Mouse (Mus musculus) midbrain, embryonic 12.5 days (tissue): ENCODE measurements around the gene Dlg4. TPM values are rescaled to one million over a fixed set of nuclear protein-coding genes. Genes with fewer than 3 reads are reported as not detected.
"Not testable (repeated sequence)": the region's sequence is repeated elsewhere in the genome, so short reads cannot be mapped to it uniquely, and the experiment has no call there.

Experiments
- ATAC-seq: fragments of 200-750 bp; cut with Nextera tagmentation; 2 replicates; pipeline ENCODE4 v1.8.0; 2017; ENCODE audit warnings: low read depth, moderate TSS enrichment, moderate library complexity; ENCODE audit not compliant: low FRiP score
- H3K27ac ChIP-seq: fragments of 300-500 bp; sonication (generic); replicated peaks from 2 replicates; pipeline ENCODE4 v1.5.1; 2016; ENCODE audit warnings: mild to moderate bottlenecking
- H3K27me3 ChIP-seq: fragments of 300-500 bp; sonication (generic); 2 replicates; pipeline ENCODE4 v1.6.1; 2016; ENCODE audit warnings: mild to moderate bottlenecking
- H3K36me3 ChIP-seq: fragments of 300-500 bp; sonication (generic); 2 replicates; pipeline ENCODE4 v1.6.1; 2016
- H3K4me1 ChIP-seq: fragments of 300-500 bp; sonication (generic); 2 replicates; pipeline ENCODE4 v1.6.1; 2016
- H3K4me2 ChIP-seq: fragments of 300-500 bp; sonication (generic); replicated peaks from 2 replicates; pipeline ENCODE4 v1.6.1; 2016; ENCODE audit warnings: mild to moderate bottlenecking, moderate library complexity
- H3K4me3 ChIP-seq: fragments of 300-500 bp; sonication (generic); 2 replicates; pipeline ENCODE4 v1.5.1; 2016; ENCODE audit warnings: mild to moderate bottlenecking
- H3K9ac ChIP-seq: fragments of 300-500 bp; sonication (generic); replicated peaks from 2 replicates; pipeline ENCODE4 v1.6.1; 2016; ENCODE audit warnings: mild to moderate bottlenecking, moderate library complexity
- H3K9me3 ChIP-seq: fragments of 300-500 bp; sonication (generic); 2 replicates; pipeline ENCODE4 v1.6.1; 2016; ENCODE audit warnings: mild to moderate bottlenecking
- WGBS: fragments of 180-500 bp; shearing (Covaris S2); methylation state at CpG from one replicate; pipeline ENCODE4 v1.1.7; 2016; 5-methylcytosine and 5-hydroxymethylcytosine counted together
- polyA plus RNA-seq: library from polyadenylated mRNA; unstranded; fragments of >200 nt; fragmentation: Nextera tagmentation; extraction: Ambion mirVana; gene quantifications from 2 replicates; pipeline ENCODE4 v1.2.1, GENCODE M21; 2016

Gene Dlg4
- polyA plus RNA-seq, 1 experiment from 2014 or later, result 23.9 TPM

GRCm38 (mm10) chr11:70063053-70063452, 46.3 kb downstream of the Dlg4 start:
- Histone ChIP-seq H3K4me1 (peaks cover 6% of the 10 kb centered on the region; the same call in 1 of the 2 replicates), H3K9me3 (peaks cover 4% of the 10 kb centered on the region; the same call in 1 of the 2 replicates), H3K27me3 (no peaks in the 10 kb centered on the region), H3K9ac (no peak overlapping the region), H3K36me3 (no peaks in the 10 kb centered on the region), H3K27ac (no peak overlapping the region), H3K4me3 (no peak overlapping the region), H3K4me2 (no peak overlapping the region)
- ATAC-seq, result no peak
- 73% methylated on average over 3 of the region's 3 CpGs for WGBS

- 81% methylated on average over 4 of the region's 4 CpGs for WGBS
- no peak overlapping the region for H3K4me2 ChIP-seq
- peaks cover 8% of the 10 kb centered on the region for H3K4me1 ChIP-seq
- H3K4me3 ChIP-seq, result no peak overlapping the region
- H3K9me3 ChIP-seq, result peaks cover 4% of the 10 kb centered on the region; the same call in 1 of the 2 replicates
- ATAC-seq, result no peak
- H3K27me3 ChIP-seq, result no peaks in the 10 kb centered on the region
- H3K27ac ChIP-seq, result no peak overlapping the region
- H3K36me3 ChIP-seq, result no peaks in the 10 kb centered on the region
- H3K9ac ChIP-seq, result no peak overlapping the region
These were observed 50.0 kb downstream of the Dlg4 start for GRCm38 (mm10) chr11:70066701-70067100.

- no peak overlapping the region for H3K4me2 ChIP-seq
- no peaks in the 10 kb centered on the region for H3K9me3 ChIP-seq
- WGBS, result 30% methylated on average over 3 of the region's 3 CpGs
- peaks cover 8% of the 10 kb centered on the region for H3K4me1 ChIP-seq
- peak; percentile 54 for ATAC-seq
- H3K27me3 ChIP-seq, result no peaks in the 10 kb centered on the region
- no peak overlapping the region for H3K4me3 ChIP-seq
- no peaks in the 10 kb centered on the region for H3K36me3 ChIP-seq
- peak overlapping the region; percentile 46; the same call in 1 of the 2 replicates for H3K27ac ChIP-seq
- H3K9ac ChIP-seq, result no peak overlapping the region
These were observed 51.5 kb downstream of the Dlg4 start for GRCm38 (mm10) chr11:70068245-70068644.

- no peak overlapping the region for H3K4me3 ChIP-seq
- no peaks in the 10 kb centered on the region for H3K27me3 ChIP-seq
- H3K4me1 ChIP-seq, result peaks cover 8% of the 10 kb centered on the region
- ATAC-seq, result no peak
- H3K9ac ChIP-seq, result no peak overlapping the region
- no peaks in the 10 kb centered on the region for H3K9me3 ChIP-seq
- H3K27ac ChIP-seq, result no peak overlapping the region
- no peak overlapping the region for H3K4me2 ChIP-seq
- 77% methylated on average over 6 of the region's 6 CpGs for WGBS
- H3K36me3 ChIP-seq, result no peaks in the 10 kb centered on the region
These were observed 53.3 kb downstream of the Dlg4 start for GRCm38 (mm10) chr11:70070057-70070456.

- not testable (repeated sequence) for H3K27ac ChIP-seq, H3K9me3 ChIP-seq, H3K4me3 ChIP-seq, H3K9ac ChIP-seq, H3K4me1 ChIP-seq, ATAC-seq, H3K27me3 ChIP-seq, H3K36me3 ChIP-seq, H3K4me2 ChIP-seq
- WGBS, result 85% methylated on average over 3 of the region's 3 CpGs
These were observed 53.9 kb downstream of the Dlg4 start for GRCm38 (mm10) chr11:70070603-70071002.

GRCm38 (mm10) chr11:70074379-70075071, 57.8 kb downstream of the Dlg4 start:
- no peak for ATAC-seq
- H3K9me3 ChIP-seq, result no peaks in the 10 kb centered on the region
- no peaks in the 10 kb centered on the region for H3K27me3 ChIP-seq
- 38% methylated on average over 17 of the region's 17 CpGs for WGBS
- H3K4me1 ChIP-seq, result no peaks in the 10 kb centered on the region
- 0 out of 2 replicates have a peak overlapping the region, but pooled peaks have one; percentile 13 for H3K4me2 ChIP-seq
- no peak overlapping the region for H3K27ac ChIP-seq
- no peaks in the 10 kb centered on the region for H3K36me3 ChIP-seq
- no peak overlapping the region for H3K9ac ChIP-seq
- no peak overlapping the region for H3K4me3 ChIP-seq

DNA sequence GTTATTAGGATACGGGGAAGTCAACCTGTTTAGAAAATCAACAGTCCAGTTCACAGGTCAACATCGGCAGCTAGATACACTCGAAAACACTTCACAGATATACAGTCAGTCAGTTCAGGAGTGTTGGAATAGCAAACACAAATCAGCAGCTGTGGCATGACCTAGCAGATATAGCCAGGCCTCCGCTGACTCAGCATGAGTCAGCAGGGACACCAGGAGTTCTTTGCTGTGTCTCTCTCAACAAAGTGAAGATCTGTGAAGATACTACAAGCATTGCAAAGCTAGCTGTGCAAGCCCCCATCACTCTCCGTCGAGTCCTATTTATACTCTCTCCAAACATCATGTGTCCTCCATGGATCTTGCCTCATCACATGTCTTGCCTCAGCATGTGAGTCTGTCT, 58.8 kb downstream of the Dlg4 start:
- no peak overlapping the region for H3K4me2 ChIP-seq
- H3K36me3 ChIP-seq, result no peaks in the 10 kb centered on the region
- no peak overlapping the region for H3K9ac ChIP-seq
- WGBS, result 88% methylated on average over 6 of the region's 6 CpGs
- H3K4me1 ChIP-seq, result no peaks in the 10 kb centered on the region
- no peaks in the 10 kb centered on the region for H3K27me3 ChIP-seq
- no peaks in the 10 kb centered on the region for H3K9me3 ChIP-seq
- no peak overlapping the region for H3K27ac ChIP-seq
- no peak overlapping the region for H3K4me3 ChIP-seq
- no peak for ATAC-seq

- 77% methylated on average over 1 of the region's 3 CpGs for WGBS
- ATAC-seq, result no peak
- Histone ChIP-seq H3K27me3 (no peaks in the 10 kb centered on the region), H3K9ac (no peak overlapping the region), H3K4me2 (no peak overlapping the region), H3K36me3 (no peaks in the 10 kb centered on the region), H3K4me1 (no peaks in the 10 kb centered on the region), H3K9me3 (no peaks in the 10 kb centered on the region), H3K27ac (no peak overlapping the region), H3K4me3 (no peak overlapping the region)
These were observed 60.7 kb downstream of the Dlg4 start for GRCm38 (mm10) chr11:70077441-70077840.

- no peak overlapping the region for H3K4me2 ChIP-seq
- ATAC-seq, result no peak
- H3K9ac ChIP-seq, result no peak overlapping the region
- WGBS, result 70% methylated on average over 6 of the region's 6 CpGs
- no peak overlapping the region for H3K4me3 ChIP-seq
- H3K4me1 ChIP-seq, result no peaks in the 10 kb centered on the region
- H3K27me3 ChIP-seq, result no peaks in the 10 kb centered on the region
- no peaks in the 10 kb centered on the region for H3K9me3 ChIP-seq
- H3K27ac ChIP-seq, result no peak overlapping the region
- H3K36me3 ChIP-seq, result no peaks in the 10 kb centered on the region
These were observed 62.4 kb downstream of the Dlg4 start for GRCm38 (mm10) chr11:70079175-70079574.

DNA sequence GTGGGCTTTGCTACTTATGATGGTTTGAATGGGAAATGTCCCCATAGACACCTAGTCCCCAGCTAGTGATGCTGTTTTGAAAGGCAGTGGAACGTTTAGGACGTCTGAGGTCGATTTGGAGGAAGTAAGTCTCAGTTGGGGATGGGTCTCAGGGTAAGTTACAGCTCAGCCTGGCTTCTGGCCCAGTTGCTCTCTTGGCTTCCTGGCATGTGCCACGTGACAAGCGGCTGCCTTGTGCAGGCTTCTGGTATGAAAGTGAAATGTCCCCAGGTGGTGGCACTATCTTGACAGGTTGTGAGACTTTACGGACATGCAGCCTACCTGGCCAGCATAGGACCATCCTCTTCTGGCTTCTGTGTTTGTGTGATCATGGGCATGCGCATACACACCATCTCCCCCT, 63.2 kb downstream of the Dlg4 start:
- no peaks in the 10 kb centered on the region for H3K36me3 ChIP-seq
- H3K4me3 ChIP-seq, result no peak overlapping the region
- no peaks in the 10 kb centered on the region for H3K4me1 ChIP-seq
- H3K4me2 ChIP-seq, result no peak overlapping the region
- H3K9me3 ChIP-seq, result no peaks in the 10 kb centered on the region
- no peak overlapping the region for H3K9ac ChIP-seq
- ATAC-seq, result no peak
- WGBS, result 83% methylated on average over 7 of the region's 7 CpGs
- no peaks in the 10 kb centered on the region for H3K27me3 ChIP-seq
- H3K27ac ChIP-seq, result no peak overlapping the region

- WGBS, result 82% methylated on average over 15 of the region's 15 CpGs
- no peaks in the 10 kb centered on the region for H3K9me3 ChIP-seq
- H3K4me1 ChIP-seq, result no peaks in the 10 kb centered on the region
These were observed 64.3 kb downstream of the Dlg4 start for GRCm38 (mm10) chr11:70080803-70081590.

DNA sequence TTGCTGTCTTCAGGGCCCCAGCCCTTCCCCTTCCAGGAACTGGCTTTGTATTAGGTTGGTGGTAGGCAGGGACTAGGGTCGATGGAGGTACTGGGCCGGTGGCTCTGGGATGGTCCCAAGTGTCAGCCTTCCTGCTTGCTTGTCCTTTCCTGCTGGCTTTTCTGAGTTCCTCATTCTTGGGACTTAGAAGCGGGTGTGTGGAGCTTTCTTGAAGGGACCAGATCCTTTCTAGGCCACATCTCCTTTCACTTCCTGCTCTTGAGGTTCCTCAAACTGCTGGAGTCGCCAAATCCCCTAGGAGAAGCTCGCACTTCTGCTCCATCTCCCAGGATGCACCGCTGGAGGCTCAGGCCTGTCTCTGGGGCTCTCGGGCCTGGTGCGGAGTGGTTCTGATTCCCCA, 67.8 kb downstream of the Dlg4 start:
- 87% methylated on average over 8 of the region's 8 CpGs for WGBS
- no peak for ATAC-seq
- Histone ChIP-seq H3K4me3 (no peak overlapping the region), H3K9ac (no peak overlapping the region), H3K36me3 (no peaks in the 10 kb centered on the region), H3K4me1 (no peaks in the 10 kb centered on the region), H3K4me2 (no peak overlapping the region), H3K27me3 (no peaks in the 10 kb centered on the region), H3K9me3 (no peaks in the 10 kb centered on the region), H3K27ac (no peak overlapping the region)

More at GRCm38 (mm10) chr11:70080803-70081590, 64.3 kb downstream of the Dlg4 start:
- Histone ChIP-seq H3K27ac (no peak overlapping the region), H3K36me3 (no peaks in the 10 kb centered on the region), H3K4me3 (no peak overlapping the region), H3K27me3 (no peaks in the 10 kb centered on the region), H3K9ac (no peak overlapping the region), H3K4me2 (no peak overlapping the region)
- no peak for ATAC-seq
